Mouse (Mus musculus) liver, adult 2 months (tissue): ENCODE measurements around the gene Spsb2. TPM values are rescaled to one million over a fixed set of nuclear protein-coding genes. Genes with fewer than 3 reads are reported as not detected.
A peak's percentile ranks its signal among the peaks of the same experiment; 100 is the strongest.

ENCODE experiments used
- DNase-seq: peaks from one replicate; pipeline ENCODE4 v3.0.0-alpha.2; 2011; ENCODE audit warnings: low read depth, low spot score; ENCODE audit errors: extremely low read depth
- H3K27ac ChIP-seq: fragments of 200-500 bp; replicated peaks from 2 replicates; pipeline ENCODE4 v1.5.1; 2012; ENCODE audit warnings: low read depth, mild to moderate bottlenecking, control low read depth, inconsistent platforms, low read length; ENCODE audit not compliant: insufficient read depth
- H3K27me3 ChIP-seq: fragments of 200-500 bp; 2 replicates; pipeline ENCODE4 v1.6.1; 2012; ENCODE audit warnings: mild to moderate bottlenecking, moderate library complexity, low read length, inconsistent platforms; ENCODE audit not compliant: control insufficient read depth, insufficient read depth
- H3K36me3 ChIP-seq: fragments of 200-500 bp; 2 replicates; pipeline ENCODE4 v1.6.1; 2012; ENCODE audit warnings: low read length, inconsistent platforms; ENCODE audit not compliant: control insufficient read depth, insufficient read depth
- H3K4me1 ChIP-seq: fragments of 200-500 bp; 2 replicates; pipeline ENCODE4 v1.6.1; 2011; ENCODE audit warnings: low read length; ENCODE audit not compliant: control insufficient read depth, insufficient read depth
- H3K4me3 ChIP-seq: fragments of 200-500 bp; 2 replicates; pipeline ENCODE4 v1.5.1; 2011; ENCODE audit warnings: low read depth, mild to moderate bottlenecking, control low read depth, low read length, moderate library complexity; ENCODE audit not compliant: insufficient read depth
- H3K79me2 ChIP-seq: fragments of 200-500 bp; 2 replicates; pipeline ENCODE4 v1.6.1; 2012; ENCODE audit warnings: inconsistent platforms, mild to moderate bottlenecking, low read length, moderate library complexity; ENCODE audit not compliant: control insufficient read depth, insufficient read depth
- H3K9ac ChIP-seq: fragments of 200-500 bp; 2 replicates; pipeline ENCODE4 v1.6.1; 2012; ENCODE audit warnings: low read depth, mild to moderate bottlenecking, control low read depth, inconsistent platforms, low read length
- CTCF ChIP-seq: fragments of 200-500 bp; IDR thresholded peaks from 2 replicates; pipeline ENCODE4 v1.5.1; 2011; ENCODE audit warnings: low read depth, low read length, control low read depth
- POLR2A ChIP-seq: fragments of 200-500 bp; IDR thresholded peaks from 2 replicates; pipeline ENCODE4 v1.6.1; 2011; ENCODE audit warnings: low read length, control low read depth; ENCODE audit not compliant: insufficient read depth; ENCODE audit errors: extremely low read depth
- WGBS: fragments of 180-500 bp; shearing (Covaris S2); methylation state at CpG from one replicate; pipeline ENCODE4 v1.1.7; 2018; 5-methylcytosine and 5-hydroxymethylcytosine counted together
- polyA plus RNA-seq: library from polyadenylated mRNA; depleted of rRNA; stranded (reverse); fragments of >200 nt; gene quantifications from 2 replicates; pipeline ENCODE4 v1.2.3, GENCODE M21; 2012
- total RNA-seq: library from RNA; depleted of rRNA; stranded (reverse); fragments of >200 nt; gene quantifications from 2 replicates; pipeline ENCODE4 v1.2.3, GENCODE M21; 2014

Gene Spsb2
- total and polyA plus RNA-seq, 2 experiments: 9.9 to 20.1 TPM

DNA sequence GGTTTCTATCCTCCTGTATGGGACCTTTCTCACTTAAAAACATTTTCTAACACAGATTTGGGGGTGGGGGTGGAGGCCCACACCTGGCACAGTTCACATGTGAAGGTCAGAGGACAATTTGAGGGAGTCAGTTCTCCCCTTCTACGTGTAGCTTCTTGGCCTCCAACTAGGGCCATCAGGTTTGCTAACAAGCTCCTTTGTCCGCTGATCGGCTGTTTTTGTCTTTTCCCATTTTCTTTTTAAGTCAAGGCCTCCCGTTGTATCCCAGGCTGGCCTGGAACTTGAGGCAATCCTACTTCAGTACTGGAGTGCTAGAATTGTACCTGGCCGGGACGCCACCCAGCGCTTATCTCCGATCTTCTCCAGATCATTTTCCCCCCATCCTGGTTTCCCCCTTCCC is 23.2 kb downstream of the Spsb2 start:
- H3K4me1 ChIP-seq: peaks cover 7% of the 10 kb centered on the region; the same call in 1 of the 2 replicates
- TF ChIP-seq CTCF: no peak
- no peak for TF ChIP-seq POLR2A
- no peak overlapping the region for H3K4me3 ChIP-seq
- no peak overlapping the region for H3K27ac ChIP-seq
- no peak for DNase-seq
- H3K27me3 ChIP-seq: no peaks in the 10 kb centered on the region
- no peak overlapping the region for H3K9ac ChIP-seq
- 96% methylated on average over 8 of the region's 8 CpGs for WGBS
- H3K36me3 ChIP-seq: no peaks in the 10 kb centered on the region
- H3K79me2 ChIP-seq: no peaks in the 10 kb centered on the region

DNA sequence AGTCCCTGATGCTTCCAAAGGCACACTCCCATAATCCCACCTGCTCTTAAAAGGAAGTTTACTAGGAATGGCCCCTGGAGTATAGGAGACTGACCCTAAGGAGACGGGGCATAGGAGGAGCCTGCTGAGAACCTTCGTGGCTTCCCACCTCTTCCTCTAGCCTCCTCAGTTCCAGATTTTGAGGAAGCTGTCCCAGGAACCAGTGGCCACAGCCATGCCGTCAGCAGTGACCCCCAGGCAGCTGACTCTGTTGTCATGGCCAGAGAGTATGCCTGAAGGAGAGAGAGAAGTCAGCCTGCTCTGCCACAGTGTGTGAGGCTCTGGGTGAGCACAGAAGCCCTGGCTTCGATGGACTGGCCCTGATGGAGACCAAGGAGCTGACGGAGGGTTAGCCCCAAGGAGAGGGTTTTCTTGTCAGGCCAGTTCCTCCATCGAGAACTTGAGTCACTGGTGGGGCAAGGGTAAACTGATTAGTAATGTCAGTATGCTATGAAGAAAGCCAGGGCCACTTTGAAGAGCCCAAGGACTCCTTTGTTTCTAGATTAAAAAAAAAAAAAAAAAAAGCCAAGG is 26.1 kb downstream of the Spsb2 start:
- 87% methylated on average over 6 of the region's 6 CpGs for WGBS
- H3K9ac ChIP-seq: no peak overlapping the region
- DNase-seq: peak; percentile 14
- H3K27me3 ChIP-seq: no peaks in the 10 kb centered on the region
- no peak for TF ChIP-seq CTCF
- no peak for TF ChIP-seq POLR2A
- H3K4me1 ChIP-seq: peaks cover 3% of the 10 kb centered on the region; the same call in 1 of the 2 replicates
- H3K36me3 ChIP-seq: no peaks in the 10 kb centered on the region
- no peaks in the 10 kb centered on the region for H3K79me2 ChIP-seq
- H3K27ac ChIP-seq: no peak overlapping the region
- no peak overlapping the region for H3K4me3 ChIP-seq

DNA sequence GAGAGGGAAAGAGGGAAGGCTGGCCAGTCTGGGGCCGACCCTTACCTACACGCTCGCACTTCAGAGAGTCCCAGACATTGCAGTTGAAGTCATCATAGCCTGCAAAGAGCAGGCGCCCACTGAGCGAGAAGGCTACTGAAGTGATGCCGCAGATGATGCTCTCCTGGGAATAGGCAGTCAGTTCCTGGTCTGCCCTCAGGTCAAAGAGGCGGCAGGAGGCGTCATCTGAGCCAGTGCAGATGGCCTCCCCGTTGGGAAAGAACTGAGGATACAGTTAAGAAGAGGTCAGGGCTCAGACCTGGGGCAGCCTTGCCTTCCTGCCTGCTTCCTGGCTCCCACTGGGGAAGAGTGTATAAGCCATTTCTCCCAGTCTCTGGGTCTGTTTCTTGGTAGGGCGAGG is 27.1 kb downstream of the Spsb2 start:
- TF ChIP-seq CTCF: no peak
- TF ChIP-seq POLR2A: no peak
- no peak overlapping the region for H3K27ac ChIP-seq
- no peaks in the 10 kb centered on the region for H3K27me3 ChIP-seq
- DNase-seq: no peak
- H3K36me3 ChIP-seq: no peaks in the 10 kb centered on the region
- no peak overlapping the region for H3K9ac ChIP-seq
- H3K79me2 ChIP-seq: no peaks in the 10 kb centered on the region
- H3K4me3 ChIP-seq: no peak overlapping the region
- 90% methylated on average over 10 of the region's 10 CpGs for WGBS
- H3K4me1 ChIP-seq: no peaks in the 10 kb centered on the region

DNA sequence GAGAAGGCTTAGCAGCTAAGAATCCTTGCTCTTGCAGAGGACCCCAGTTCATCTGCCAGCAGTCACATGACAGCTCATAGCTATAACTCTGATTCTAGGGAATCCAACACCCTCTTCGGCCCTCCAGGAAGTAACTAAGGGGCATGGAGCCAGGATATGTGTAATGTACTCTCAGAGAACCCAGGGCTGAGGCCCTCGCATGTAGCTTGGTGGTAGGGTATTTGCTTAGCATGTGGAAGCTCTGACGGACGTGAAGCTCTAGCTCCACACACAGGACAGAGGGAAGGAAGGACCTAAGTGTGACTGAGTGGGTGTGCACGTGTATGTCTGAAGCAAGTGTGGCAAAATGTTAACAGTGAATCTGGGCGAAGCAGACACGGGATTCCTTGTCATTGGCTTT is 27.9 kb downstream of the Spsb2 start:
- H3K27ac ChIP-seq: no peak overlapping the region
- H3K9ac ChIP-seq: no peak overlapping the region
- WGBS: 77% methylated on average over 7 of the region's 7 CpGs
- no peaks in the 10 kb centered on the region for H3K27me3 ChIP-seq
- no peaks in the 10 kb centered on the region for H3K4me1 ChIP-seq
- TF ChIP-seq POLR2A (no peak), CTCF (no peak)
- H3K36me3 ChIP-seq: no peaks in the 10 kb centered on the region
- no peak for DNase-seq
- no peak overlapping the region for H3K4me3 ChIP-seq
- no peaks in the 10 kb centered on the region for H3K79me2 ChIP-seq

DNA sequence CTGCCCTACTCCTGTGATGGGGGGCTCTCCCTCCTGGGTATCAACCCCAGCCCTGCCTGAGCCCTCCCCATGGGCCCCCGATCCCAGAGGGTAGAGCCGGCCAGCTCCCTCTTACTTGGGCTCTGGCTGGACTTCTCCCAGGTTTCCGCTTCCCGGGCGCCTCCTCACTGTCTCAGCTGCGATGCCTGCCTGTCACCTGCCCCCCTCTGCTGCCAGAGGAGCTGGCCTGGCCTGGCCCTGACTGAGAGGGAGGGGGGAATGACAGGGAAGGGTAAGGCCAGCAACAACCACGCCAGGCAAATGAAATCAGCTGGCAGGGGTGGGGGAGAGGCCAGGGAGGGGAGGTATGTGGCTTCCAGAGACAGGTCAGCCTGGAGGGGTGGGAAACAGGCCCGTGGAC is 31.3 kb downstream of the Spsb2 start:
- H3K4me1 ChIP-seq: no peaks in the 10 kb centered on the region
- 53% methylated on average over 8 of the region's 8 CpGs for WGBS
- no peak for DNase-seq
- no peaks in the 10 kb centered on the region for H3K27me3 ChIP-seq
- H3K9ac ChIP-seq: no peak overlapping the region
- no peaks in the 10 kb centered on the region for H3K79me2 ChIP-seq
- H3K27ac ChIP-seq: no peak overlapping the region
- no peak overlapping the region for H3K4me3 ChIP-seq
- no peak for TF ChIP-seq CTCF
- no peak for TF ChIP-seq POLR2A
- H3K36me3 ChIP-seq: no peaks in the 10 kb centered on the region

DNA sequence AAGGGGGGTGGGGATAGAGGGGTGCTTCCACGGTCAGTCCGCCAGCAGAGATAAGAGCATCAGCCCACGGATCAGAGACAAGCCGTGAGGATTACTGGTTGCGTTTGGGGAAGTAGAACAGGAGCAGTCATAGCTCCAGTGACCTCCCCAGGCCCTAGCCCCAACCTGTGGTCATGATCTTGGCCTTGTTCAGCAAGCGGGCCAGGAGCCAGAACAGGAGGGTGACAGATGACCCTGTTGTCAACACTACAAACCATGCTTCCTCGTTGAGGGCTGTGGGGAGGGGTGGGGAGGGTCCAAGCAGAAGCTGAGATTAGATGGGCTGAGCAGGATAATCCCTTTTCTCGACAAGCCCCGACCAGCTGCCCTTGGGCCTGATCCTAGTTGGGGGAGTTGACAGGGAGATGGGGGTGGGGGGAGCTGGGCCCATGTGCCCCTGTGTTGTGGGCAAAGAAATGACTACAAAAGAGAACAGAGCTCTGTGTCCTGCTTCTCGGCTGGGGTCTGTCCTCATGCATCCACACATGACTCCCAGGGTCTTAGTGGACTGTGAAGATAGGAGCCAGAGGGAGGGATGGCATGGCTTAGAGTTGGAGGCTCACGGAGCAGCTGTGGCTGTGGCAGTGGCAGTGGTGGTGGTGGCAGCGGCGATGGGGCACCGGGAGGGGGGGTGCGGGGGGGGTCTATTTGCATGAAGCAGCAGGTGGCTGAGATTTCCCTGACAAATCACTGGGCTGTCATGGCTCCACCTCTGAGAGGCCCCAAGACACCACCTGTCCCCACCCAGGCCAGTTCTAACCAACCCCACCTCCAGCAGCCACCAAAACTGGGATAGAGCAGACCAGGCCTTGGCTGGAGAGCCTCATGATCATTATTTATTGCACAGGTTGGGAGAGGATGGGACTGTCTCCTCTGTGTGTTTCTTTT is 32.0 kb downstream of the Spsb2 start, which contains the start of gene Gnb3:
Gnb3 (minus strand) TSS at position 35 of the 927 bp plus-strand sequence.
- WGBS: 57% methylated on average over 15 of the region's 15 CpGs
- Histone ChIP-seq H3K4me3 (no peak within 1 kb of the TSS), H3K36me3 (no peaks in the 10 kb centered on the region), H3K79me2 (no peaks in the 10 kb centered on the region), H3K4me1 (no peaks in the 10 kb centered on the region), H3K9ac (no peak within 1 kb of the TSS), H3K27me3 (no peaks in the 10 kb centered on the region), H3K27ac (no peak within 1 kb of the TSS)
- TF ChIP-seq POLR2A: no peak
- TF ChIP-seq CTCF: no peak
- no peak for DNase-seq
